Mouse (Mus musculus) cerebellum, adult 9-11 months (tissue): ENCODE results near the gene Ifitm2.
"Not testable (repeated sequence)": the region's sequence is repeated elsewhere in the genome, so short reads cannot be mapped to it uniquely, and the experiment has no call there.

Source experiments
- DNase-seq: peaks from one replicate; pipeline ENCODE4 v3.0.0; 2022

The Ifitm2 gene

DNA sequence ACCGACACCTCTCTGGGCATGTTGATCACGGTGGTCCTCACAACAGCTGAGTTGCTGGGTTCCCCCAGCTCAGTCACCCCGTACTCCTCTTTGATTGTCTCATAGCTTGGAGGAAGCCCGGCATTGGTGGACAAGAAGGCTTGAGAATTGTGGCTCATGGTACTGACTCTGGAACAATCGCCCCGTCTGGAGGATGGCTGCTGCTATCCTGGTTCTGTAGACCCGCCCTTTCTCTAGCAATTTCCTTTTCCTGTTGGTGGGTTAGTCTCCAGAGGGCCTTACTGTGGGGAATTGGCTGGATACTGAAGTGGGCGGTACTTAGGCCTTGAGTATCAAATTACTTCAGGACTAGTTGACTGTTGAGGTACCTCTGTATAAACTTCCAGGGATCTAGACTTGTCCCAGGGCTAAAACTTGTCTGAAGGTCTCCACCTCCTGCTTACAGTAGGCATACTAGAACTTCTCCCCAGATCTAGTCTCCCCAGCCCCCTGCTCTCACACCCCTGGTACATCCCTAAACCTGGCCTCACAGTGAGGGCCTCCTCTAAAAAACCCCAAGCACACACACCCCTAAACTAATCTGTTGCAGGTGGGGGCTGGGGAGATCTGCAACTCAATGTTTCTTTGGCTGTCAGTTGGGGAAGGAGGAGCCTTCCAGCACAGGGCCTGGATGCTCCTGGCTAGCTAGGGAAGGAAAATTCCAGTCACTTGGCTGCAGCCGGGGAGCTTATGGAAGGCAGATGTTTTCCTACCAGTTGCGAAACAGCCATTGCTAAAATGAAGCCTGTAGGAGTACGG, at the start of gene Ifitm2, which contains the start of gene Gm45717:
Gene Ifitm2 (minus strand): TSS at position 230 of the 798 bp plus-strand sequence.
Gene Gm45717 (minus strand): TSS at position 180 of the 798 bp plus-strand sequence.
- DNase-seq: no peak

DNA sequence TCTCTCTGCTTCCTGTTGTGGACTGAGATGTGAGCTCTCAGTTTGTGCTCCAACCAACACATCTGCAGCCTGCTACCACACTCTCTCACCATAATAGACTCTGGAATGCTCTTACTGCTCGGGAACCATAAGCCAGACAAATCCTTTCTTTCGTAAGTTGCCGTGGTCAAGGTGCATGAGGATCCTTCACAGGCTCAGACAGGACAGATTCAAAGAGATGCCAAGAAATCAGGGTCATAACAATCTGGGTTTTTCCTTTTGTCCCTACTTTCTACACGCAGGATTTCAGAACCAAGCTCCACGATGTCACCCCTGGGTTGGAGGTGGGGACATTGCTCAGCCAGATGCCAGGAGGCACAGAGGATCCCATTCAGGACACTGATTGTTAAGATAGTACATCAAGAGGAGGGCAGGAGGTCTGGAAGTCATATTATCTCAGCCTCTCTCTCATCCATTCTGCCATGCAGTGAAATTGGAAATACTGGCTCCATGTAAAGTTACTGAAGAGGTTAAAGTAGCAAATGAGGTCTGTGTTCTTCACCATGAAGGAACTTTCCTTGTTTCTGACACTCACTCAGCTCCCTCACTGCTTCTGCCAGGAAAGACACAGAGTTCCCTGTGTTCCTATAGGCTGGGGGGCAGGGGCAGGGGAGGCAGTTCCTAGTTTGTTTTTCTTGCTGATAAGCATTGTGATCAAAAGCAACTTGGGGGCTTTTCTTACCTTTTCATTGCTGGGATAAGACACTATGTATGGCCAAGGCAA, 47.6 kb upstream of the Ifitm2 start:
- DNase-seq: no peak

DNA sequence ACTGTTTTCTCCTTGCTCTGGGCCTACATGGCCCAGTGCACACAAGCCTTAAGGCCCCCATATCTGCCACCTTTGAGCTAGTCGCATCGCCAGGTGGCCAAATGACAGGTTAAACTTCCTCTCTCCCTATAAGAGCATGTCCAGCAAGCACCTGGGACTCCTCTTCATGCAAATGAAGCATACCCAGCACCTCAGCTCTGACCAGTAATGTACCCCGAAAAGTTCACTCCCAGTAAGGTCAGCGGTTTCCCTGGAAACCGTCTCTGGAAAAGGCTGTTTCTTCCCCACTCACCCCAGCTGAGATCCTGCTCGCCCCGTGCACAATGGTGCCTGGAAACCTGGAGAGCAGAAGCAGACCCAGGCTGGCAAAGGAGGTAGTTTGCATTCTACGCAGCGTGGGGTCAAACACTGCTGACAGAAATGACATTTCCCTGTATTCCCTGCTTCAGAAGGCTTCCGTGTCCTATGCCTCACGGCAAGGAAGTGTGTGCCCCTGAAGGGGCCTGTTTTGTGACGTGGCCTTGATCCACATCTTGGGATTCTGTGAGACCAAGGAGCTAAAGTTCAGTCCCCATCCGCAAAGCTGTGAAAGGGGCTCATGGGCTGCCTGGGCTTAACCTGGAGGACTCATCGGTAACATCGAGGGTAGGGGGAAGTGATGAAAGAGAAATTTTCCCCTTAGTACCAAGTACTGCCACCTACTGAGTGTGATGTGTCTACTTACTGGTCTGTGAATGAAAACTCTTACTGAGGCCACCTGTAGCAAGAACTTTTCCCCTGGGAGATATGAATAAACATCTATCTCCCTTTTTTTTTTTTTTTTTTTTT, 45.3 kb upstream of the Ifitm2 start:
- DNase-seq: no peak

- DNase-seq: no peak
Observed at GRCm38 (mm10) chr7:140998853-140999700, 43.3 kb upstream of the Ifitm2 start.

GRCm38 (mm10) chr7:140997817-140998216, 42.0 kb upstream of the Ifitm2 start:
- DNase-seq: no peak

- DNase-seq: no peak
Observed at GRCm38 (mm10) chr7:140991117-140991689, 35.4 kb upstream of the Ifitm2 start.

- no peak for DNase-seq
Observed at GRCm38 (mm10) chr7:140990622-140991021, 34.8 kb upstream of the Ifitm2 start.

DNA sequence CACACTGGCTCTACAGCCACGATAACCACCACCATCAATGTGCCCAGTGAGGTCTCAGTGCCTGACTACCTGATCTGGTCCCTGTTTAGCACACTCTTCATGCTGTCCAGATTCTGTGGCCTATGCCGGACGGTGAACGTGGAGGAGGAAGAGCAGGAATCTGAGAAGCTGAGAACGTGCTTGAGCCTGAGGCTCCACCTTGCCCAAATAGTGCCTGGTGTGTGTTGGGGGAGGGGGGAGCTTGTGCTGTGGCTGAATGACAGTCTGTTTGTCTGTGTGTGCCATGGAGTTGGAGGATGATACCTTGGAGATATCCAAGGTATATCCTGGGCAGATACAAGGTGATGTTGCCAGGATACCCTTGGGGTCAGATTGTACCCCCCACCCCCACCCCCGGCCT, 34.4 kb upstream of the Ifitm2 start:
- DNase-seq: no peak

DNA sequence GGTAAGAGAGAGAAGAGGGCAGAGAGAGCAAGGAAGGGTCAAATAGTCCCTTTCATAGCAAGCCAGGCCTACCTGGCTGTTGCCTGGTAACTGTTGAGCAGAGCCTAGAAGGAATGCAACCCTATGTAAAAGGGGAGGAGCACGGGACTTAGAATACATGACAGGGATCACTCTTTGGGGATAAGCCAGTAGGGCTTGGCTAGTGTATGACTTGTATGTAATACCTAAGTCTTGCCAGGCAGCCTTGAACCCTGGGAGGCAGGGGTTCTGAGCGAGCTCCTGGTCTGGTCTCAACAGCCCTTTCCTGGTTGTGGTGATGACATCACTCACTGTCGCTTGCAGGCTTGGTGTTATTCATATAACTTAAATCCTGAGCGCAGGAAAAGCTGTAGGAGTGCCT, 33.2 kb upstream of the Ifitm2 start:
- DNase-seq: no peak

- no peak for DNase-seq
Observed at GRCm38 (mm10) chr7:140987182-140988138, 31.7 kb upstream of the Ifitm2 start.

GRCm38 (mm10) chr7:140982971-140983370, 27.2 kb upstream of the Ifitm2 start:
- DNase-seq: no peak

DNA sequence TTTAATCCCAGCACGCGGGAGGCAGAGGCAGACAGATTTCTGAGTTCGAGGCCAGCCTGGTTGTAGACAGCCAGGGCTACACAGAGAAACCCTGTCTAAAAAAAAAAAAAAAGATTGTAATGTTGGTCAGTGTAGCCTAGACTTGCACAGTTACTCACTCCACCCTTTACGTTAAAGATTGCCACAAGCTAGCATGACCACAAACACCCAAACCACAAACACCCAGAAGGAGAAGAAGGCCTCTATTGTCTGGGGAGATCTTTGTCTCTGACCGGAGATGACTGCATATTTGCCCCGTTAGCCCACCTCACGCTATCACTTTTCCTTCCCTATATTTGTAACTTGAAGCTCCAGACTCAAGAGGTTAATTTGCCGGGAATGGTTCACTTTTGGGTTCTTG, 25.9 kb upstream of the Ifitm2 start:
- no peak for DNase-seq

- not testable (repeated sequence) for DNase-seq
Observed at GRCm38 (mm10) chr7:140976720-140977119, 20.9 kb upstream of the Ifitm2 start.

DNA sequence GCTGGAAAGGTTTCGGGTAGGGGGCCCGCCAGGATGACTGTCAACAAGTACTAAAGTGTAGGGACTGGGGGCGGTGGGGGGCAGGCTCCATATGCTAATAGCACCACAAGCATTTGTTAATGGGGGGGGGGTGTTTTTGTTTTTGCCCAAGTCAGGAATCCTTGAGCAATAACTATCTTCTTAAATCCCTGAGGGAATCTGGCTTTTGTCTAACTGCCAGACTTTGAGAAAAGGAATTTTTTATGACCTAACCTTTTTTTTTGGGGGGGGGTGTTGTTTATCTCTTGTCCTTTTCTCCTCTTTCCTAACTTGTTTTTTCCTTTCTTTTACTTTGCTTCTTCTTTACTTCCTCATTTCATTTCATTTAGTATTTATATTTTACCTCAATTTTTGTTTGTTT, 19.7 kb upstream of the Ifitm2 start:
- no peak for DNase-seq

DNA sequence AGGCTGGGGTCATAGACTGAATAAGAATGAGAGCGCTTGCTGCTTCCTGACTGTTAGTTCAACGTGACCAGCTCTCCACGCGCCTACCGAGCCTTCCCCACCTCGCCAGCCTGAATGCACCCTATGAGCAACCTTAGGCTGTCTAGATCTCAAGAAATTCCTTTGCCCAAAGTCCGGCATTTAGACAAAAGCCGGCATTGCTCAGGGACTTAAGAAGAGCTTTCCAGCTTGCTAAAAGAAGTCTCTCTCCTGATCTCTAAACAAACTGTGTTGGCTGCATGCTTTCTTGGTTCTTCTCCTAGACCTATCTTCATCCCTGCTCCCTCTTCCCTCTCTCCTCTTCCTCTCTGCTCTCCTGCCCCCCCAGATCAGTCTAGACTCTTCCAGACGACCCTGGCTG, 19.2 kb upstream of the Ifitm2 start:
- DNase-seq: no peak

DNA sequence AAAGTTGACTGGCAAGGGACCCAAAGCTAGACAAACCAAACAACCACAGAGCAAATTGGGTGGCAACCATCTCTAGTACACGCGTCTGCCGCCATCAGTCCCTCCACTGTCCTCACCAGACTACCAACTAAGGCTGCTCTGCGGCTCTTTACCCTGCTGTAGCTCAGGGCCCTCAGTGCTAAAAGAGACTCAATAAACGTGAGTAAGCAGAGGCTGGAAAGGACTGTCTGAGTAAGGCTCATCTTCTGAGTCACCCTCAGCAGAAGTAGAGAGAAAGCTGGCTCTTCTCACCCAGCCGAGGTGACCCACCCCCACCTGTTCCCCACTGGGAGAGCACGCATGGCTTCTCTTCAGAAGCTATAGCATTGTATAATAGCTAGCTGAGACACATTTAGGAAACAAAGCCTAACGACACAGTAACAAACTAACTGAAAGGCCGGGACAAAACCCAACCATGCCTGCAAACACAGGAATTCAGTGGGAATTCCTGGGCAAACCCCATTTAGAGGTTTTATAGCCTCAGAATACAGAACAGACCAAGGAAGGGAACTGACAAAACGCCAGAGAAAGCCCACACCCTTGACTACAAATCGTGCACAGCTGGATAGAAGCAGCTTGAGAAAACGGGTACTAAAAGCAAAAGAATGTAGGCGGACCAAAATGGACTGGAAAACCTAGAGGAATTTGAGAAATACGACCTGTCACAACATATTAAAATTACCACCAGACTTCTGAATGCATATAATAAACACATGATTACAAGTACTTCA, 17.8 kb upstream of the Ifitm2 start:
- no peak for DNase-seq

GRCm38 (mm10) chr7:140971479-140972171, 15.8 kb upstream of the Ifitm2 start:
- DNase-seq: no peak

DNA sequence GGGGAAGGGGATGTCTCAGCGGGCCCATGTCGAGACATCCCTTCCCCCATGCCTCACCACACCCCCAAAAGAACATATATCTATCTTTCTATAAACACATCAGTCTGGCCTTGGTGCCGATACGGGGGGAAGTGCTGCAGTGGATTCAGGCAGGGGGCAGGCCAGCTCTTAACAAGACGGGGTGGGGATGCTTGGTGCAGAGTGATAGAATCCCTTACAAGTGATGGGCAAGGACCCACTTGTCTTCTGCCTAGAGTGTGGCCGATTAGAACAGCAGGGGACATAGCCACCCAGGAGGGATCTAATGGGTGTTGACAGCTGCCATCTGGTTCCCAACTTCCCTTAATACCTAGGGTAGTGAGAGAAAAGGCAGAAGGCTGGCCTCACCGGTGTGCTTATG, 15.1 kb upstream of the Ifitm2 start:
- DNase-seq: no peak

DNA sequence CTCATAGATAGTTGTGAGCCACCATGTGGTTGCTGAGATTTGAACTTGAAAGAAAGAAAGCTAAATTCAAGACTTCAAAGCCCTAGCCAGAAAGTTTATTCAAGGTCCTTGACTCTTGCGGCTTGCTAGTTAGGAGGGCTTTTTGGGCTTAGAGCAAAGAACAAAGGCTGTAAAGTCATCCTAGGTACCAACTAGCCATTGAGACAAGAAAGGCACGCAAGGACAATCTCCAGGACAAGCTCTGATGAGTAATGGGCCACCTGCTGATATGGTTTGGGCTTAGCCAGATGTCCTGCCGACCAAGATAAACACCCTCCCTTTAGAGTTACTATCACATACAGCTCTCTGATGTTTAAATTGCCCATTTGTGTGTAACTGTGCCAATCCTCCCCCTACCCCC, 12.9 kb upstream of the Ifitm2 start:
- not testable (repeated sequence) for DNase-seq
